Mouse (Mus musculus): ENCODE data around the gene Pycr2. TPM values are rescaled to one million over a fixed set of nuclear protein-coding genes. Genes with fewer than 3 reads are reported as not detected.
A peak's percentile ranks its signal among the peaks of the same experiment; 100 is the strongest.
"Not testable (repeated sequence)": the region's sequence is repeated elsewhere in the genome, so short reads cannot be mapped to it uniquely, and the experiment has no call there.

Pycr2 gene
- total RNA-seq, 2 experiments from 2014 or later, result 28.9 to 29.4 TPM

- not testable (repeated sequence) for DNase-seq (ENCODE audit: low spot score in 2 of 2)
These were observed 34.7 kb downstream of the Pycr2 start for GRCm38 (mm10) chr1:180938781-180939180.

GRCm38 (mm10) chr1:180940776-180941460, 36.8 kb downstream of the Pycr2 start:
- DNase-seq (ENCODE audit: low spot score in 2 of 2), result no peak

- no peak for DNase-seq (ENCODE audit: low spot score in 2 of 2)
These were observed 37.6 kb downstream of the Pycr2 start for GRCm38 (mm10) chr1:180941726-180942125.

GRCm38 (mm10) chr1:180942166-180943031, 38.3 kb downstream of the Pycr2 start, which contains the start of gene Tmem63a:
Tmem63a (plus strand) TSS chr1:180942344.
- peak; percentile 24 to 29 for DNase-seq (ENCODE audit: low spot score in 2 of 2)

- no peak for DNase-seq (ENCODE audit: low spot score in 2 of 2)
These were observed 39.0 kb downstream of the Pycr2 start for GRCm38 (mm10) chr1:180943032-180943644.

GRCm38 (mm10) chr1:180943896-180944295, 39.8 kb downstream of the Pycr2 start:
- DNase-seq (ENCODE audit: low spot score in 2 of 2), result no peak

- DNase-seq (ENCODE audit: low spot score in 2 of 2), result no peak
These were observed 40.5 kb downstream of the Pycr2 start for GRCm38 (mm10) chr1:180944553-180944952.

- peak in 1 of 2 experiments; percentile 25 for DNase-seq (ENCODE audit: low spot score in 2 of 2)
These were observed 41.2 kb downstream of the Pycr2 start for GRCm38 (mm10) chr1:180945001-180945980.

GRCm38 (mm10) chr1:180946448-180946847, 42.4 kb downstream of the Pycr2 start:
- no peak for DNase-seq (ENCODE audit: low spot score in 2 of 2)

GRCm38 (mm10) chr1:180952085-180952746, 48.1 kb downstream of the Pycr2 start:
- DNase-seq (ENCODE audit: low spot score in 2 of 2), result no peak

- DNase-seq (ENCODE audit: low spot score in 2 of 2), result no peak
These were observed 48.7 kb downstream of the Pycr2 start for GRCm38 (mm10) chr1:180952808-180953207.

- no peak for DNase-seq (ENCODE audit: low spot score in 2 of 2)
These were observed 52.3 kb downstream of the Pycr2 start for GRCm38 (mm10) chr1:180956401-180956800.

- DNase-seq (ENCODE audit: low spot score in 2 of 2), result no peak
These were observed 52.9 kb downstream of the Pycr2 start for GRCm38 (mm10) chr1:180956973-180957381.

Other genes starting within 250 kb of the Pycr2 start
- gene Mixl1, start 207.3 kb upstream of the Pycr2 start, total RNA-seq (2021), result not detected
- gene Acbd3, start 178.2 kb upstream of the Pycr2 start, total RNA-seq (2021), result 10 to 100 TPM; 36.3 to 36.7 TPM
- 100 to 1,000 TPM; 249 to 263 TPM for gene H3f3a, start 90.3 kb upstream of the Pycr2 start, total RNA-seq (2021)
- 10 to 100 TPM; 20.9 to 25.7 TPM for gene Sde2, start 53.2 kb upstream of the Pycr2 start, total RNA-seq (2021)
- under 1 TPM; 0.21 to 0.33 TPM for gene Lefty2, start 11.2 kb upstream of the Pycr2 start, total RNA-seq (2021)
- under 1 TPM; 0.21 to 0.91 TPM for gene Lefty1, start 30.7 kb downstream of the Pycr2 start, total RNA-seq (2021)
- gene Tmem63a, start 38.1 kb downstream of the Pycr2 start, total RNA-seq (2021), result 10 to 100 TPM; 15.5 to 19.4 TPM
- gene Ephx1, start 116.6 kb downstream of the Pycr2 start, total RNA-seq (2021), result 10 to 100 TPM; 27.6 to 30.8 TPM
- not detected for gene 9130409I23Rik, start 146.9 kb downstream of the Pycr2 start, total RNA-seq (2021)
- 10 to 100 TPM; 30.0 to 31.9 TPM for gene Nvl, start 239.9 kb downstream of the Pycr2 start, total RNA-seq (2021)
- 10 to 100 TPM; 28.7 to 33.3 TPM for gene Cnih4, start 240.4 kb downstream of the Pycr2 start, total RNA-seq (2021)